Mouse (Mus musculus): Measurements from ENCODE around the gene Dcdc2b.

Gene Dcdc2b

DNA sequence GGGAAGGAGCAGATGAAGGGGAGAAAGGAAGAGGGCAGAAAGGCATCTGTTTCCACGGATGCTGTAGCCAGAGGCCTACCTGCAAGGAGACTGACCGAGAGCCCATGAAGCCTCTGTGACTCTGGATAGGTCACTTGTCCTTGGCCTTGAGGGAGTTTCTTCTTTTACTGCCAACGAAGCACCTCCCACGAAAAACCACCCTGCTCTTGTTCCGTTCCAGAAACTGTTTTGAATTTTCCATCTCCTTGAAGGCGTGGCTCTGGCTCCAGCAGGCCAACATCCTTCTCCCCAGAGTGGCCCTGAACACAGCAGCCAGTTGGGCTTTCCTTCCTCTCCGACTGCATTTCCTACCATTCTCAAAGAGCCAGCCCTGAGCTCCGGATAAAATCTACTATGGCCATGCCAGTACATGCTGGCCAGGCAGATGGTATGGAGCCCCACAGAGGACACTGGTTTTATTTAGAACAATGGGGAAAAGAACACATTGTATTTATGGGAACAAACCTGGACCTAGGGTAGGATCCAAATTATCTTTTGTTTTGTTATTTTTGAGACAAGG is 7.3 kb upstream of the Dcdc2b start:
- no peak for DNase-seq (ENCODE audit: low spot score)

- DNase-seq (ENCODE audit: low spot score): no peak
These were observed 6.6 kb upstream of the Dcdc2b start for GRCm38 (mm10) chr4:129620419-129621282.

DNA sequence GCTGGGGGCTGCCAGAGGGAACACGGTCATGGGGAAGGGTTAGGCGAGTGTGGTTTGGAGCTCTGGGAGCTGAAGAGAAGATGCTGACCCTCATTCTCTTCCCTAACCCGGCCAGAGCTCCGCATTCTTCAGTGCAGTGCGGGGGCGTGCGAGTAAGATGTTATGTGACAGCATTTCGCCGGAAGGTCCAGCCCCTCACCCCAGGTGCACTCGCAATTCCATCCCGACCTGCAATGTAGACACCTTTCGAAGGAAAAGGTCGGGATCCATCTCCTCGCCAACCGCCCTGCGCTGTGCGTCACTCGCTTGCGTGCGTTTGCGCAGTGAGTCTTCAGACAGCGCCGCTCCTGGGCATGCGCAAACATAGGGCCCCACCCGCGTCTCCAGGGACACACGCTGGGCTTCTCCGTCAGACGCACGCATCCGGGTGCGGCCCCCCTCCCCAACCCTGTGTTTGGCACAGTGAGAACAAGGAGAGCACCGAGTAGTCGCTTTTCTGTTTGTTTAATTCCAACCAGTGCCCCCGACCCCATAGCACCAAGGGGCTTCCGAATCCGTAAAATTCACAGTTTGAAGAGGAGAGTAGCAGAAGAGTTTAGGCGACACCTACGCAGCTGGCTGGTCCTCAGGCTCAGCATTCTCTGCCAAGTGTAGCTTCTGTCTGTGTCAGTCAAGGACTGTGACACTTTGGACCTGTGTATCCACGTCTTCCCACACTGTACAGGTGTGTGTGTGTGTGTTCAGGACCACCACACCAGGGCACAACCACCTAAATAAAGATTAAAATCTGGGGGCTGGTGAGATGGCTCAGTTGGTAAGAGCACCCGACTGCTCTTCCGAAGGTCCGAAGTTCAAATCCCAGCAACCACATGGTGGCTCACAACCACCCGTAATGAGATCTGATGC is 5.0 kb upstream of the Dcdc2b start, which contains the start of gene Iqcc:
Iqcc (minus strand) TSS at position 314 of the 906 bp plus-strand sequence.
- DNase-seq (ENCODE audit: low spot score): peak; percentile 92

DNA sequence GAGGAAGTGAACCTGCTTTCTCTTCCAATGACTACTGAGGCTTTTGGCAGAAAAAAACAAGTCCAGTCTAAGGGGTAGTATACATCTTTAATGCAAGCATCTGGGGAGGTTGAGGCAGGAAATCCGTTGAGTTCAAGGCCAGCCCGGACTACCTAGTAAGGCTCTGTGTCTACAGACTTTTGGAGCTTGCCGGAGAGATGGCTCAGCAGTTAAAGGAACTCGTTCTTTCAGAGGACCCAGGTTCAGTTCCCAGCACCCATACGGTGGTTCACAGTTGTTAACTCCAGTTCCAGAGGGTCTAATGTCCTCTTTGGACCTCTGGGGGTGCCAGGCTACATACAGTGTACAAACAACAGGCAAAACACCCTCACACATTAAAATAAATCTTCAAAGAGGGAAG is 4.0 kb upstream of the Dcdc2b start:
- no peak for DNase-seq (ENCODE audit: low spot score)

GRCm38 (mm10) chr4:129617121-129617641 is 3.1 kb upstream of the Dcdc2b start:
- no peak for DNase-seq (ENCODE audit: low spot score)

- DNase-seq (ENCODE audit: low spot score): no peak
These were observed 2.6 kb upstream of the Dcdc2b start for GRCm38 (mm10) chr4:129616631-129617030.

DNA sequence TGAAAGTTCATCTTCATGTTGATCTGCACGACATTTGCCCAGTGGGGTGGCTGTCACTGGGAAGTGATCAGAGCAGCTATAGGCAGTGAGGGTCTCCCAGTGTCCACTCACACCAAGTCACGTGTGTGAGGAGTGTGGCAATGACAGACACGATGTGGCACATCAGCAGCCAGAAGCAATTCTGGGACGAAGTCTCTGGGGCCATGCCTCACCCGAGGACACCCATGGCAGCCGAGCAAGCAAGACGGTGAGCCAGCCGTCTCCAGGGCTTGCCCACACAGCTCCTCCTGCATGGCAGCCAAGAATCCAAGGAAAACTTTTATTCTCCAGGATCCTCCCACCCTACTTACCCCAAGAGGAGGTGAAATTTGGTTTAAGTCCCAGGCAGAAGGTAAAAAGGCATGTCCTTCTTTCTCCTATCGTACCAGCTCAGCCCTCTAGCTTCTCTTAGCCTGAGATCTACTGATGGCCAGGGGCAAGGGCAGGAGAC is 1.8 kb upstream of the Dcdc2b start:
- no peak for DNase-seq (ENCODE audit: low spot score)

- DNase-seq (ENCODE audit: low spot score): no peak
These were observed 3.6 kb downstream of the Dcdc2b start for GRCm38 (mm10) chr4:129610472-129610871.

DNA sequence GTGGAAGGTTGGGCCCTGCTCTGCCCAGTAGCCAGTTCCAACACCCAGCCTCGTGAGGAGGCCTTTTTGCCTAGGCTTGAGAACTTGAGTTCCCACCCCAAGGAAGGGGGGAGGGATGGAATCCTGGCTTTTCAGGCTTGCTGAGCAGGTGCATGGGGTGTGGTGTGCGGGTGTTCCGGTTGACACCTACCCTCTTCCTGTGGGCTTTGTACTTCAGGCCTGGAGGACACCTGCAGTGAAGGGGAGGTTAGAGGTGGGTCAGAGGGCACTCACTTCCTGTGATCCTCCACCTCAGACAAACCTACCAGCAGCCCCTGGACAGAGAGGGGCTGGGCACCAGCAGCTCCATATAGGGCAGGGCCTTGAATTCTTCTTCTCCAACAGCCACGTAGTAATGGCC is 4.0 kb downstream of the Dcdc2b start:
- no peak for DNase-seq (ENCODE audit: low spot score)

- no peak for DNase-seq (ENCODE audit: low spot score)
These were observed 4.9 kb downstream of the Dcdc2b start for GRCm38 (mm10) chr4:129609139-129609631.

GRCm38 (mm10) chr4:129608426-129609025 is 5.5 kb downstream of the Dcdc2b start:
- peak; percentile 71 for DNase-seq (ENCODE audit: low spot score)

- no peak for DNase-seq (ENCODE audit: low spot score)
These were observed 13.6 kb downstream of the Dcdc2b start, which contains the start of the genes Eif3i and Tmem234 for GRCm38 (mm10) chr4:129600233-129601158. Gene Eif3i, minus strand, starts transcription at chr4:129600648. Gene Tmem234, plus strand, starts transcription at chr4:129600668.

- DNase-seq (ENCODE audit: low spot score): no peak
These were observed 25.2 kb downstream of the Dcdc2b start for GRCm38 (mm10) chr4:129588865-129589264.

DNA sequence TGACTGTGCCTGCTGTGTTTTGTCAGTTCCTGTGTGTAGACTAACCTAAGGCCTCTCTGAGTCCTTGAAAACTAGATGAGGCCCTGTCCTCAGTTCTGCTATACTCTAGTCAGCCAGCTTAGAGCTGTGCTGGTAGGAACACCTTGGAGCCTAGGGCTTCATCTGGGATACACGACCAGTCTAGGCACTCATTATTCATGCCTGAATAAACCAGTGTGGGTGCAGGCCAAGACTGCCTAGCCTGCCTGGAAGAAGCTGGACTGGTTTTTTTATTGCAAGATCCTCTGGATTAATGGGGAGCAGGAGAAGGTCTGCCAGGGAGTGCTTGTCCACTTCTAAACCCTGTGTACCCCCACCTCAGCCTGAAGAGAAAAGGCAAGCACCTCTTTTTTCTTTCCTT is 27.1 kb downstream of the Dcdc2b start:
- no peak for DNase-seq (ENCODE audit: low spot score)

- no peak for DNase-seq (ENCODE audit: low spot score)
These were observed 28.3 kb downstream of the Dcdc2b start for GRCm38 (mm10) chr4:129585773-129586172.

GRCm38 (mm10) chr4:129584884-129585608 is 29.0 kb downstream of the Dcdc2b start:
- peak; percentile 74 for DNase-seq (ENCODE audit: low spot score)

DNA sequence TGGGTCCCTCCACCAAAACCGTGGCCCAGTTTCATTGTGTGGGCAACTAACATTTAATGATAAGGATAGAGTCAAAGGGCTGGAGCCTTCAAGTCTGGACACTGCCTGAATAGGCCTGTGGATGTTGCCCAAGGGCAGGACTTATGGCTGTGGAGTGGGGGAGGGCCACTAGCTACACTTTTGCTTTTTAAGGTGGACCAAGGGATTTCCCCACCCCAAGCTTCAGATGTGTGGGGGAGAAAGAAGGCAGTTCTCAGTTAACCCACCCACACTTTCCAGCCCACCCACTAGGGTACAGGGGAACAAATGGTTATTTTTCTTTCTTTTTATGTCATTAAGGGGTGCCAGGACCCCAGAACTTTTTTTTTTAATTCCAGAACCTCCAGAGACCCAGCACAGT is 29.7 kb downstream of the Dcdc2b start:
- no peak for DNase-seq (ENCODE audit: low spot score)

GRCm38 (mm10) chr4:129582251-129582650 is 31.8 kb downstream of the Dcdc2b start:
- no peak for DNase-seq (ENCODE audit: low spot score)

- DNase-seq (ENCODE audit: low spot score): no peak
These were observed 33.7 kb downstream of the Dcdc2b start for GRCm38 (mm10) chr4:129580347-129580746.
